Mouse (Mus musculus) ovary, postnatal 10 days (tissue): ENCODE results near the gene Rnd1.

Experiments used
- DNase-seq: peaks from one replicate; pipeline ENCODE4 v3.0.0; 2022; ENCODE audit warnings: low spot score

Rnd1 gene

DNA sequence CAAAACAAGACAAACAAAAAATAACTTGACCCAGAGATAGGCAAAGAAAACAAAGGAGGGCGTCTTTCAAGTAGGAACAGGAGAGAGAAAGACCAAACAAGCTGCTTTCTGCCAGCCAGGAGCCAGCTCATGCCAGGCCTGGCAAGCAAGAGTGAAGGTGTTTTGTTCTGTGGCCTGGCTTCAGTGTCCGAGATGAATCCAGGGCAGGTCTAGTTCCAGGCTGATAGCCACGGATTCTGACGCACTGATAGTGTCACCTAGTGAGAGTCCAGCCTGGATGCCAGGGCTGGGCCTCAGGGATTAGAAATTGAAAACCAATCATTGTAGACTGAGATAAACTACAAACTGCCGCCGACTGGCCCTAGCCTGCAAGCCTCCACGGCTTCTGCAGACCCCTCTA lies 716 bp upstream of the Rnd1 start:
- DNase-seq, result no peak

DNA sequence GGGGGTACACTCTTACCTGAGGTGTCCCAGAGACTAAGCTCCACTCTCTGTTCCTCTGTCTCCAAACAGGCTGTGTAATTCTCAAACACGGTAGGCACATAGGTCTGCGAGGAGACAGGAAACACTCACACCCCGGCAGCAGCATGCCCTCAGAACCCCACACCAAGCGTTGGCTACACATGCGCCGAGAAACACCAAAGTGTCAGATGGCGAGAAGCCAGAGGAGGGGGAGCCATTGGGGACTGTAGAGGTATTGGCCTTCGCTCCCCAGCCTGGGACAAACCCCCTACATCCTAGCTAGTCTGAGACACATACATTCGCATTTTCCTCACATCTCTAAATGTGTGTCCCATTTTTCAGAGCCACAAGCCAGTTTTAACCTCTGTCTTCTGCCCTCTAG lies 790 bp downstream of the Rnd1 start:
- DNase-seq, result no peak

DNA sequence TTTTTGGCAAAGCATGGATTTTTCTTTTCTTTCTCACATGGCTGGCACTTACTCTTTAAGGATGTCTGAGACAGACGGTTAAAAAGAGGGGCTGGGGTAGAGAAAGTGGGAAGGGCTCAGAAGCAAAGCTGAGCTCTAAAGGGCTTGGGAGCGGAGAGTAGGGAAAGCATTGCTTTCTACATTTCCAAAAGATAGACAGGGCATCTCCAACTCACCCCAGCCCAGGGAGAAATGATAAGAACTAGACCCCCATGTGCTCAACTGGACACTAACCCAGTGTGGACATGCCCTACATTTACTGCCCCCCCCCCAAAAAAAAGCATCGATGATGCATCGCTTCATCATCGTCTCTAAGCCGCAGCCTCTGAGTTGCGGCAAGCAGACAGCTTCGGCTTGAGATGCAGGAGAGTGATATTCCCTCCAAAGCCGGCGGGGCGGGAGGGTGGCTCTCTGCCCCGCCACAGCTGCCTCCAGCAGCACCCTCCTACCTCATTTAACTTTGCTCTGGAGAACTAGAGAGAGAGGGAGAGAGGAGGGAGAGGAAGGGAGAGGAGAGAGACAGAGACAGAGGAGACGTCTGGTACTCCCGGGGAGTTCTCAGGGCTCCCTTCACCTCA lies 1.5 kb downstream of the Rnd1 start:
- no peak for DNase-seq

DNA sequence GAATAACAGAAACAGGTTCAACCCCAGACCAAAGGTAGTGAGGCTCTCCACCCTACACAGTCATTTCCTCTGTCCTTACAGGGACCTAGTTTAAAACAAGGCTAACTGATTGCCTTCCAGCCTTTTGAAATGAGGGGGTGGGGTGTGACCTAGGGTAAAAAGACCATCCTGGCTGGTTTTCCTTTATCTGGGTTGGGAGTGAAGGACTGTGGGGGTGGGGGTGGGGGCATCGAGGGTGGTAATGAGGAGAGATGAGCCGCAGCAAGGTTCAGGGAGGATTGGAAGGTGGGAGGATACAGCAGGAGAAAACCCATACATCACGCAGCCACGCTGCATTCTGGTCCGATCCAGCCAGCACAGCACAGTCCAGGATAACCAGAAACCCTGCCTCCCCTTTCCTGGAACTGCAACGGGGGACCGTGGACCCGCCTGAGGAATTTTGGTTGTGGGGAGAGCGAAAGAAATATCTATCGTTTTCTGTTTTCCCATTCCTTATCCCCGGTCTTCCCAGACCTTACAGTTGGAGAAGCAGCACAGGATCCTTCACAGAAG lies 2.2 kb downstream of the Rnd1 start:
- no peak for DNase-seq

DNA sequence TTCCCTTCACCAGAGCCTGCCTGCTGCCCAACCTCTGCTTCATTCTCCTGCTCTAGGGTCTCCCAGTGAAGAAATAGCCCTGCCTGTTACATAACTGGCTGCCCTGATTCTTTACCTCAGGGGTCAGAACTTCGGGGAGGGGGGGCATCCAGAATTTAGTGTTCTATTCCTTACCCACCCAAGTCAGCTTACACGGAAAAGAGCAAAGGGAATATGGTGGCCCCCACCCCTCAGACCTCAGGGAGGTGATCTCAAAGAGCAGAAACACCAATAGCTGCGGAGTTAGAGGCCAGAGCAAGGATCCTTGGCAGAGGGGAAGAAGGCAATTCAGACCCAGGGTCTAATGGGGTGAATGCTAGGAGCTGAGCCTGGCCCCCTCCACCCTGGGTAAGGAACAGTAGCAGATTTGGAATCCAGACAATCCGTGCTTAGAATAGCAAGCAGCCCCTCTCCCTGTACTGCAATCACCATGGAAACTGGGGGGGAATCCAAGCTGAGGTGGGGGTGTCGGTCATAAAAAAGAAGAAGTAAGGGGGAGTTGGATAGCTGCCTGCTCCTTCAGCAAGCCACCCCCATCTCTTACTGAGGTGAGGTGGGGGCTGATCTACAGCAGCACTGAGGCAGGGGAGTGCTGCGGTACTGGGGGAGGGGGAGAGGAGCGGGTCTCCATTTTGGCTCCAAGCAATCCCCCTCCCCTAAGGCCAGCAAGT lies 2.8 kb downstream of the Rnd1 start:
- no peak for DNase-seq

DNA sequence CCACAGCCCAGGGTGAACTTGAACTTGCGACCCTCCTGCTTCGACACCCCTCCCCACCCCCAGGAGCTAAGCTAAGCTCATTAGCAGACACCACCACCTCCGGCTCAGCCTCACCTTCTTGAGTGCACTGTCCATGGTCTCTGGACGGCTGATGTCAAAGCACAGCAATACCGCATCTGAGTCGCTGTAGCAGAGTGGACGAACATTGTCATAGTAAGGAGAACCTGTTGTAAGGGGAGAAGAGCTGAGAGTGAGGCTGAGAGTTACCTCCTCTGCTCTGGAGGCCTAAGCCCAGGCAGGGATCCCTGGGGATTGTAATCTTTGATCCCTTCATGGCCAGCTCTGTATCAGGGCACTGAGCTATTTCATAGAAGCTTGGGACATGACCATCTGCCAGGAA lies 3.5 kb downstream of the Rnd1 start:
- no peak for DNase-seq

DNA sequence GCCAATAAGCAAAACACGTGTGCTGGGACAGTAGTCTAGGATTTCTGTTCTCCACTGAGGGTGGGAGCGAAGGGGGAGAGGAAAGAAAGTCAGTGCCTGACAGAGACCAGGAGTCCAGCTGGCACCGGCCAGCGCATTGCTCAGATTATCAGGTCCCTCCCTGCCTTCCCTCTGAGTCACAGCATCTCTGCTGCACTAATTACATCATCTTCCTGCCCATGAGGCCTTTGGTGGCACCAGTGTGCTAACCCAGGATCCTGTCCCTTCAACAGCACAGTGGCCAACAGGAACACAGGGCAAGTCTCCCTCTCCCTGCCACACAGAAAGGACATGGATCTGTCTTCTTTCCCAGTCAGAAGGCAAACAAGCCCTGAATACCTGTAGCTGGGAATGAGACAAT lies 4.7 kb downstream of the Rnd1 start:
- DNase-seq, result no peak

DNA sequence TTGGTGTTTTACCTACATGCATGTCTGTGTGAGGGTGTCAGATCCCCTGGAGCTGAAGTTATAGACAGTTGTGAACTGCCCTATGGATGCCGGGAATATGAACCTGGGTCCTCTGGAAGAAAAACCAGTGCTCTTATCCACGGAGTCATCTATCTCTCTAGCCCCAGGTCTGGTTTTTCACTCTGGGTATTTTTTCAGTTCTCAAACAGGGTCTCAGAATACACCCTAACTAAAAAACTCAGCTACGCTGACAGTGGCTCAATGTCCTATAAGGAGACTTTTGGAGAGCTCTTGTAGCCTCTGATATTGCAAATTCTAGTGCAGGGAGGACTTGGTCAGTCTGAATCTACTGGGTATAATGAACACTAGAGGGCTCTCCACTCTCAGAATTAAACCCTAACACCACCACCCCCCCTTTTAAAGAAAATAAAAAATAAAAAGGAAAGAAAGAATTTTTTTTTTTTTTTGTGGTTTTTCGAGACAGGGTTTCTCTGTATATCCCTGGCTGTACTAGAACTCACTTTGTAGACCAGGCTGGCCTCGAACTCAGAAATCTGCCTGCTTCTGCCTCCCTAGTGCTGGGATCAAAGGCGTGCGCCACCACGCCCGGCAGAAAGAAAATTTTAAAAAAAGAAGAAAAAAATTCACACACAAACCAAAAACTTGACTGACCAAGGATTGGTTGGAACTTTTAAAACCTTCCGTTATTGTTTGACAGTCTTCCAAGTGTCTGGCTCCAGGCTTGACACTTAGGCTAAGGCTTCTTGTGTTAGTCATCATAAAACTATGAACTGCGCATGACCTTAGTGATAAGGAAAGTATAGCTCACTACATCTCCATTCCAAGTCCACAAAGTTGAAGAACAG lies 13.0 kb downstream of the Rnd1 start:
- no peak for DNase-seq

DNA sequence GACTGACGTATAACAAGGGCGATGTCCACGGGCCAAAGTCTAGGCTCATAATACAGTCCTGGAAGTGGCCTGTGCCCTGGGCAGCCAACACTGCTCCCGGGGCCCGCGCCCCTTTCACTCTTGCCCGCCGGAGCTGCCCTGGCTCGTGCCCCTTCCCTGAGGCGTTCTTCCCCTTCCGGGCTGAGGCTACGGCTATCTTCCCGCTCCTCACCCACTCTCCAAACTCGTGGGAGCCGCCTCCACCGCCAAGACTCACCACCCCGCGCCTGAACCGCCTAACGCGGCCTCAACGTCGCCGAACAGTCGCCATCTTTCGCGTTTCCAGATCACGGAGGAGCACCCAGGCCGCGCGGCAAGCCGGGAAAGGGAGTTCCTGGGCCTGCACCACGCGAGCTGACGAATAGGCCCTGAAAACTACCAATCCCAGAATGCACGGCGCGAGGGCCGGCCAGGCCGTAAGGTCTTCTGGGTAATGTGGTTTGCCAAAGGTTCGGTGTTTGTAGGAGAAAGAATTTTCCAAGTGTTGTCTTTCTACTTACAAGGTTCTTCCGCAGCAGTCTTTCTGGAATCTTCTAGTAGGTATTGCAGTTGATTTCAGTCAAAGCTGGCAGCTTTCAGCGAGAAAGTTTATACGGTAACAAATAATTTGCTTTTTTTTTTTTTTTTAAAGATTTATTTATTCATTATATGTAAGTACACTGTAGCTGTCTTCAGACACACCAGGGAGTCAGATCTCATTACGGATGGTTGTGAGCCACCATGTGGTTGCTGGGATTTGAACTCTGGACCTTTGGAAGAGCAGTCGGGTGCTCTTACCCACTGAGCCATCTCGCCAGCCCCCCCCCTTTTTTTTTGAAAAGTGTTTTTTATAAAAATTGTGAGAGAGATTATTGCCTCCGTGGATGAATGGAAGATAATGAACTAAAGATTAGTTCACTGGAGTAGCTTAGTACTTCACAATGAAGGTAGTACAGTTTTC lies 14.4 kb downstream of the Rnd1 start, which contains the start of gene Ddx23:
TSS of gene Ddx23 (minus strand) at position 328 of the 979 bp plus-strand sequence.
- peak; percentile 77 for DNase-seq

DNA sequence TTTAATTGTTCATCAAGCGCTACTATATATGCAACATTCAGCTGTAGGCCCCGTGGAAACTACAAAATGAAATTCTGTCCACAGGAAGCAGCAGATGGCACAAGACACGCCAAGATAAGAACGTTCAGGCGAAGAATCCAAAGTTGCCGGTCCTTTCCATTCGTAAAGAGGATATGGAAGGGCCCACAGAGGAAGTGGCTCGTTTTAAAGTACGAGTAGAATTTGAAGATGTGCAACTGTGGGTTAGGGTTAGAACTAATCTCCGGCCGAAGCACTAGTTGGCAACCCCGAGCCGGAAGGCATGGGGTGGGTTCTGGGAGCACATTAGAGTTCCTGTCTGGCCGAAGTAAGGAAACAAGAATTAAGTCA lies 15.1 kb downstream of the Rnd1 start:
- no peak for DNase-seq

DNA sequence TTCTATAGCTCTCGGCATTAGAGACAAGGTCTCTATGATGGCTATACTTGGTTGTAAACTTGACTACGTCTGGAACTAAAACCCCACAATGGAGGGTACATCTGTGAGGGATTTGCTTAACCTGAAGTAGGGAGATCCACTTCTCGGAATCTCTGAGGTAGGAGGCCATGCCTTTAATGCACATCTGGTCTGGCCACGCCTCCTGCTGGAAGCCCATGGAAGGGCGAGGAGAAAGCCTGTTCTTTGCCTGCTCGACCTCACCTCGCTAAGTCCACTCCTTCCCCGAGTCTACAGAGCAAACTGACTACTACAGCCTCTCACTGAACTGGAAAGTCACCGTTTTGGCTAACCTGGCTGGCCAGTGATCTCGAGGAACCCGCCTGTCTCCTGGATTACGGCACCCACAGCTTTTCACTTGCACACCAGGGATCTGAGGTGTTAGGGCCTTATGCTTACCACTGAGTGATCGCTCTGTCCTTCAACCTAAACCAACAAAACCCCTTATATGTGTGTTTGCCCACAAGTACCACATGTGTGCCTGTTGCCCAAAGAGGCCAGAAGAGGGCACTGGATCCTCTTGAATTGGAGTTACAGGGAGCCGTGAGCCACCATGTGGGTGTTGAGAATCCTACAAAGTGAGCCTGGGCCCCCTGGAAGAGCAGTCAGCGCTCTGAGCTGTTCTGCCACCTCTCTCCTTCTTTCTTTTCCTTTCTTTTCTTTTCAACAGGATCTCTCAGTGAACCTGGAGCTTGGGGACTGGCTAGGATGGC lies 20.1 kb downstream of the Rnd1 start:
- DNase-seq, result no peak

DNA sequence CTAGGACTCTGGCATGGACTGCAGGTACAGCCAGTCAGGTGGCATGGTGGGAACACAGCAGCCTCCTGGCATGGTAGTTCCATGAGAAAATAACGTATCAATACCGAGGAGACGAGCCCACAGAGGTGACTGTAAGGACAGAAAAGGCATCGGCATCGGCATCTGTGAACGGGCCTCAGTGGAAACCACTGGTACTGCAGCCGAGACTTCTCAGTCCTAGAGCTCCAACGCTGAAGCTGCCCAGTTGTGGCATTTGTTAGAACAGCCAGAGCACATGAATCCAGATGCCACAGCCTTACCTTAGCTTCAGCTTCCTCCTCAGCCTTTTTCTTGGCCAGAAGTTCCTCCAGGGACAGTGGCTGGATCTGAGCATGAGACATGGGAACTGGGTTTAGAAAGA lies 25.1 kb downstream of the Rnd1 start:
- DNase-seq, result no peak

DNA sequence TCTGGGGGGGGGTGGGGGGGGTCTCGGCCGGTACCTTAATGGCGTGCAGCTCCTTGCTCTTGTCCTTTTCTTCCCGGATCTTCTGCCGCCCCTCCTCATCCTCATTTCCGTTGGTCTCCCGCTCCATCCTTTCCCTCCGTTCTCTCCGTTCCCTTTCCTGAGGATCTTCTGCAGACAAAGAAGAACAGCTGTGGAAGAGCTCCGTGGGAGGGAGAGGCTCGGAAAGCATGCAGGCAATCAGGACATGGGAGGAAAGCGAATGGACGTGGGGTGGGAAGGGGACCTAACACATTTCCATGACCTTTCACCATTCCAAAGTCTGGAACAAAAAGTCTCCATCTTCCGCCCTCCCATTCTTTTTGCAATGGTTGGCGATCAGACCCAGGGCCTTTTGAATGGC lies 25.8 kb downstream of the Rnd1 start:
- no peak for DNase-seq

DNA sequence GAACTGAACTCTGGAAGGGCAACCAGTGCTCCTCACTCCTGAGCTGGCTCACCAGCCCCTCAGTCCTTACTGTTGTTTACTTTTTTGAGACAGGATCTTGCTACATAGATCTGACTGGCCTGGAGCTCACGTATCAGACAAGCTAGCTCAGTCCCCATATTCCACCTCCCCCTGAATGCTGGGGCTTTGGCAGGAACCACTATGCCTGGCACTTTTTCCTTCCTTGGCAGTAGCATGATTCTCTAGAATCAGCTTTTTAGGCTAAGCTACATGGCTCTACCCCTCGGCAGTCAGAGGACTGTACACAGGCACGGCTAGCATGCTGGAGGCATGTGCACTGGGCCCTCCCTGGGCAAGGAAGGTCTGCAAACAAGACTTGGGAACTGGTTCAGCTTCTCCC lies 29.2 kb downstream of the Rnd1 start:
- no peak for DNase-seq

DNA sequence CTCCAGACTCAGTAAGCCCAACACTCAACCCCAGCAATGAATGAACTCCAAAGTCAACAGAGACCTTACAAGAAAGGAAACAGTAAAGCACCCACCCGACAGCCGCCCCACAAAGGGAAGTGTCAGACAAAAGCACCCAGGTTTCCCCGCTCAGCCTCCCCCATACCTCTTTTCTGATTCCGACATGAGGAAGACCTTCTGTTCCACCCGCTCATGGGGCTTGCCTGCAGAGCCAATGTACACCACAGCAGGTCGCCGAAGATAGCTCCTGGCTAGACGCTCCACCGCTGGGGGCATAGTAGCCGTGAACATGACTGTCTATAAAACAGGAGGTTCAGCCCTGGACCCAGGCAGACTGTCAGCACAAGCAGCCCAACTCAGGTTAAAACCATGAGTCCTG lies 30.0 kb downstream of the Rnd1 start:
- DNase-seq, result no peak

DNA sequence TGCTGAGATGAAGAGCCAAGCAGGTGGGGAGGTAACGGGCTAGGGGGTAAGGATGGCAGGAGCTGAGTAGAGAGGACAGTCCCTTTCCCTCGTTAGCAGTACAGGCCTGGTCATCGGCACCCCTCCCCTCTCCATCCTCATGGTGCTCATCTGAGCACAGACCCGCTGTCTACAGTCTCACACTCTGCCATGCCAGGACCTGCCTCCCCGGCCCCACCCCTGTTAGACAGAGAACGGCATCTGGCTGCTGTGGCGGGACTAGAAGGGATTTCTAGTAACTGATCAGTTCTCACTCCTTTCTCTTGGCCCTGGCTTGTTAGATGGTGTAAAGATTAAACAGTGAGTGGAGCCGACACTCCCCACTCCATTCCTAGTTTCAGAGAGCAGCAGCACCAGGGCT lies 30.5 kb downstream of the Rnd1 start:
- DNase-seq, result no peak

DNA sequence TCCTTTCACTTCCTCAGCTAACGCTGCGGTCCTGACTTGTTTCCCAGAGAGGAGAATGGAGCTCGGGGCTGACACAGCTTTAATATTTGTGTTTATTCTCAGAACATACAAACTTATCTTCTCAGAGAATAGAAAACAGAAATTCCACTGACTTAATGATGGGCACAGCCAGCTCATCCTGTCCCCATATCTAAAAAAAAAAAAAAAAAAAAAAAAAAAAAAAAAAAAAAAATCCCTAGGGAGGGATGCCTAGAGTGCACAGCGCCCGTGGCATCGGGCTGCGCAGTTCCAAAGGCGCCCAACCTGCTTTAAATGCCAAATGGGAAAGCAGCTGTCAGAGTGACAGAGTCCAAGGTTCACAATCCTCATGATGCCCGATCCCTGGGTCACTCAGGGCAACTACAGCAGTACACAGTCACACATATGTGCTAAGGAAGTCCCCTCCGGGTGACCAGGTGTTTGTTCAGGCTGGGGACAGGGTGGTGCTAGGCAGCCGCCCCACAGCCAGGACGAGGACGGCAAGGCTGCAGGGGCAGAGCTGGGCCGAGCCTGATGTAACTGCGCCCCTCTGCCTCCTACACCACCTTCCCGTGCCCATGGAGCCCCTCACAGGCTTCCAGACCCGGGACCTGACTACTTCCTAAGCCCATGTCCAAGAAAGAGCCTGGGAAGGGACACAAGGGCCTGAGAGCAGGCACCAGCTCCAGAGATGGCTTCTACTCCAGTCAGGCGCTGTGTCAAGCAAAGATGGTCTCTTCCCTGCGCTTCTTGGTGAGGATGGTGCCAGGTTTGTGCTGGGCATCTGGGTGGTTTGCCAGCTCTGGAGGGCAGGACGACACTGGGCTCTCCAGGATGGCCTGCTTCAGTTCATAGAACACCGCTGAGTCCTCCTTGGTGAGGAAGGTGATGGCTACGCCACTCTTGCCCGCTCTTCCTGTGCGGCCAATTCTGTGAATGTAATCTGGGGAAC lies 31.9 kb downstream of the Rnd1 start:
- DNase-seq, result no peak

DNA sequence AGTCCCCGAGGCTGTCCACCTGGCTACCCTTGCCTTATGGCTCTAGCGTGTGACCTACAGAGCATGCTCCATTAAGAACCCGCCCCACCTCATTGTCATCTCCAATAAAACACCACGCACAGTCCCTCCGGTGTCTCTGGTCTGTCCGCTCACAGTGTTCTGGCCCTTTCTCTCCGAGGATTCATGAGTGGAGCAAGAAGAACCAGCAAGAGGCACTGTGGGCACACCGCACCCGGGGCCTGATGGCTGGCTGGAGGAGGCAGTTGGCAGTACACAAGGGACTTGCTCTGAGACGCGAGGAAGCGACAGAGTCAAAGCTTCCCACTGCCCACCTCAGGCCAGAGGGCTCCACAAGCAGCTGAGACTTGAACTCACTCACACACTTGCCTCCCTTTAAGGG lies 32.9 kb downstream of the Rnd1 start:
- no peak for DNase-seq

DNA sequence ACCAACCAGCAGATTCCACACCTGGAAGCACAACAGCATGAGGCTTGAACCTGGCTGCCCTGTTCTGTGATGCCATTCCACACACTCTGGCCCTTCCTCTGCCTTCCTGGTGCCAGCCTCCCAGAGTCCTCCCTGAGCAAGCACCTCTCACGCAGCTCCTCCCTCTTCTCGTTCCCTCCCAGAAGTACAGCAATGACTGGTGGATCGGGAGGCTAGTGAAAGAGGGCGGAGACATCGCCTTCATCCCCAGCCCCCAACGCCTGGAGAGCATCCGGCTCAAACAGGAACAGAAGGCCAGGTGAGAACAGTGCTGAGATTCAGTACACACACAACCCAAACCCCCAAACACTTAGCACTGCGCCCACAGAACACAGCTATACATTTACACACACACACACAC lies 37.1 kb downstream of the Rnd1 start:
- no peak for DNase-seq

DNA sequence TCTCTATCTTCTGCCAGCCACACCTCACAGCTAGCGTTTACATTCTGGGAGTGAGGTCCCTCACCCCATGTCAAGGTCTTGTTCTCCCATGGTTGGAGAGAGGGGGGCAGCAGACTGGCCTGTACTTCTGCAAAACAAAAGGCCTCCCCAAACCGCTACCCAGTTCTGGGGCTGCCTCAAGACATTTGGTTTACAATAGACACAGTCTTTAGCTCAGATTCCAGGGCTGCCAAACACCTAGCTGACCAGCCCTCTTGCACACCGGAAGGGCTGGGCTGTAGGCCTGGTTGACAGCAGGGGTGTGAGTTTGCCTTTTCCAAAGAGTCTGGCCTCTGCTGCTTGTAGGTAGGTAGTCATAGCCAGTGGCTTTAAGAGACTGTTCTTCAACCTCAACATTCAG lies 40.1 kb downstream of the Rnd1 start:
- no peak for DNase-seq
